Mouse (Mus musculus) forebrain, postnatal 0 days (tissue): Measurements from ENCODE around the gene Il5ra. TPM values are rescaled to one million over a fixed set of nuclear protein-coding genes. Genes with fewer than 3 reads are reported as not detected.
A peak's percentile ranks its signal among the peaks of the same experiment; 100 is the strongest.

Source experiments
- ATAC-seq: fragments of 200-750 bp; cut with Nextera tagmentation; 2 replicates; pipeline ENCODE4 v1.8.0; 2017; ENCODE audit warnings: mild to moderate bottlenecking, moderate library complexity
- DNase-seq: peaks from one replicate; pipeline ENCODE4 v3.0.0-alpha.2; 2015
- H3K27ac ChIP-seq: fragments of 300-500 bp; sonication (generic); 2 replicates; pipeline ENCODE4 v1.5.1; 2014; ENCODE audit warnings: low read depth, mild to moderate bottlenecking, antibody characterized with exemption, low read length, moderate library complexity, mixed read lengths
- H3K27me3 ChIP-seq: fragments of 300-500 bp; sonication (generic); 2 replicates; pipeline ENCODE4 v1.6.1; 2014; ENCODE audit warnings: mild to moderate bottlenecking, low read length, mixed read lengths; ENCODE audit not compliant: insufficient read depth
- H3K36me3 ChIP-seq: fragments of 300-500 bp; sonication (generic); 2 replicates; pipeline ENCODE4 v1.6.1; 2014; ENCODE audit warnings: mild to moderate bottlenecking, moderate library complexity; ENCODE audit not compliant: insufficient read depth
- H3K4me1 ChIP-seq: fragments of 300-500 bp; sonication (generic); 2 replicates; pipeline ENCODE4 v1.6.1; 2014; ENCODE audit warnings: antibody characterized with exemption; ENCODE audit not compliant: insufficient read depth
- H3K4me2 ChIP-seq: fragments of 300-500 bp; sonication (generic); 2 replicates; pipeline ENCODE4 v1.6.1; 2014; ENCODE audit warnings: low read depth, mild to moderate bottlenecking, moderate library complexity
- H3K4me3 ChIP-seq: fragments of 300-500 bp; sonication (generic); 2 replicates; pipeline ENCODE4 v1.5.1; 2014; ENCODE audit warnings: low read depth, low read length, mixed read lengths
- H3K9ac ChIP-seq: fragments of 300-500 bp; sonication (generic); 2 replicates; pipeline ENCODE4 v1.6.1; 2014; ENCODE audit warnings: mild to moderate bottlenecking
- H3K9me3 ChIP-seq: fragments of 300-500 bp; sonication (generic); 2 replicates; pipeline ENCODE4 v1.6.1; 2016; ENCODE audit warnings: low read length
- CTCF ChIP-seq: sonication (generic); IDR thresholded peaks from 2 replicates; pipeline ENCODE4 v1.5.1; 2016; ENCODE audit warnings: antibody characterized with exemption, control low read depth, low read depth
- WGBS: fragments of 180-500 bp; shearing (Covaris S2); extraction: QIAGEN DNeasy Blood & Tissue Kit; methylation state at CpG from one replicate; pipeline ENCODE4 v1.1.7; 2014; 5-methylcytosine and 5-hydroxymethylcytosine counted together
- polyA plus RNA-seq: library from polyadenylated mRNA; unstranded; fragments of >200 nt; fragmentation: Nextera tagmentation; extraction: Ambion mirVana; gene quantifications from 2 replicates; pipeline ENCODE4 v1.2.1, GENCODE M21; 2015
- total RNA-seq: library from RNA; depleted of rRNA; stranded (reverse); fragments of >200 nt; gene quantifications from 2 replicates; pipeline ENCODE4 v1.2.3, GENCODE M21; 2014; rRNA removed

The Il5ra gene
- total and polyA plus RNA-seq, 2 experiments from 2014 or later, result 0.06 TPM; not detected in 1

DNA sequence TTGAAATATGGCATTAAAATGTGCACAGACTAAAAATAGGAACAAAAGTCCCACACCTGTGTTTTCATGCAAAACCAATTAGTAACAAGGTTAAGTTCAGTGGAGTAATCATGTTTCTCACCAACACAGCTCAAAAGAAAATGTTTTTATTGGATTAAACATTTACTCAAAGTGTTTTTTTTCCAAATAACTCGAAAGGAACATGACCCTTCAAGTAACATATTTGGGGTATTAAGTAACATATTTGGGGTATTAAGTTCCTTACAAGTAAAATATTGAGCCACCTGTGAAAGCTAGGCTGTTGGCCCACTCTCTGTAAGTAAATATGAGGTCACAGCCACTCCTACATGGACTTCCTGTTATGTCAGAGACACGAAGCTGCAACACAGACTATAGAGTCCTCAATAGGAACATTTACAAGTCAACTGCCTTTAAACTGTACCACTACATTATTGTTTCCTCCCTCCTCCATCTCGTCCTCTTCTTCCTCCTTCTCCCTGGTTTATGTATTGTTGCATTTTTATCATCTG, 43.3 kb downstream of the Il5ra start:
- no peak overlapping the region for H3K27ac ChIP-seq
- H3K4me2 ChIP-seq, result no peak overlapping the region
- no peak for ATAC-seq

DNA sequence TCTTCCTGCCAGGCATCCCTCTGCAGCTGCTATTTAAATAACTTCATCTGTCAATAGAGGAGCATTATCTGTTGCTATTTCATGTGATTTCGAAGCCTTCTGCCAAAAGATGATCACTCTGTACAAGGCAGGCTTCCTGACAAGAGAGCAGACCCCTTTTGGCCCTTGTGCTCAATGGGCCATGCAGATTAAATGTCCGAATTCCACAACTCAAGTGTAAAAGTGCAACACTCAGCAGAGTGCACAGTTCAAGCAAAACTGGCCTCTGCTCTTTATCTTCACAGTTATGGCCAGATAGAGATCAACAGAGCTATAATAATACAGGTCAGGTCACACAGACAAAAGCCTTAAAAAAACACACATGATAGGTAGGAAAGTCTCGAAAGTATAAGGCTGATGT, 46.9 kb downstream of the Il5ra start:
- Histone ChIP-seq H3K36me3 (no peaks in the 10 kb centered on the region), H3K9ac (no peak overlapping the region), H3K27me3 (no peaks in the 10 kb centered on the region), H3K9me3 (no peaks in the 10 kb centered on the region), H3K4me3 (no peak overlapping the region), H3K4me1 (no peaks in the 10 kb centered on the region), H3K27ac (no peak overlapping the region), H3K4me2 (no peak overlapping the region)
- no peak for TF ChIP-seq CTCF
- no peak for ATAC-seq
- DNase-seq, result no peak
- WGBS, result 72% methylated on average over 3 of the region's 3 CpGs

More for the DNA sequence above, 43.3 kb downstream of the Il5ra start:
- WGBS, result 69% methylated on average over 3 of the region's 3 CpGs
- Histone ChIP-seq H3K4me3 (no peak overlapping the region), H3K36me3 (no peaks in the 10 kb centered on the region), H3K9me3 (no peaks in the 10 kb centered on the region), H3K27me3 (no peaks in the 10 kb centered on the region), H3K9ac (no peak overlapping the region), H3K4me1 (no peaks in the 10 kb centered on the region)
- DNase-seq, result no peak
- TF ChIP-seq CTCF, result no peak

DNA sequence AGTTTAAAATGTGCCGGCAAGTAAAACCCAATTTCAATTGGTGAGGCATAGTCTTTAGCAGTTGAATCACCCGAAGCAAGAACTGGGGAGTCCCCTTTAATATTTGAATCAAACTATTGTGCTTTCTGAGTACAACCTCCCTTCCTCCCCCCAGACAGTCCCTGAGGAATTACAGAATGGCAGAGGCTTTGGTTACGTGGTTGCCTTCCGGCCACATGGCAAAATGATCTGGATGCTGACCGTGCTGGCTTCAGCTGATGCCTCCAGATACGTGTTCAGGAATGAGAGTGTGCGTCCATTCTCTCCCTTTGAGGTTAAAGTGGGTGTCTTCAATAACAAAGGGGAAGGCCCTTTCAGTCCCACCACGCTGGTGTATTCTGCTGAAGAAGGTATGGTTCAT, 73.3 kb downstream of the Il5ra start:
- Histone ChIP-seq H3K4me2 (no peak overlapping the region), H3K4me3 (no peak overlapping the region), H3K4me1 (no peaks in the 10 kb centered on the region), H3K36me3 (no peaks in the 10 kb centered on the region), H3K27ac (no peak overlapping the region), H3K9ac (no peak overlapping the region), H3K9me3 (no peaks in the 10 kb centered on the region), H3K27me3 (no peaks in the 10 kb centered on the region)
- ATAC-seq (no peak), DNase-seq (no peak)
- 88% methylated on average over 8 of the region's 8 CpGs for WGBS
- TF ChIP-seq CTCF, result no peak

DNA sequence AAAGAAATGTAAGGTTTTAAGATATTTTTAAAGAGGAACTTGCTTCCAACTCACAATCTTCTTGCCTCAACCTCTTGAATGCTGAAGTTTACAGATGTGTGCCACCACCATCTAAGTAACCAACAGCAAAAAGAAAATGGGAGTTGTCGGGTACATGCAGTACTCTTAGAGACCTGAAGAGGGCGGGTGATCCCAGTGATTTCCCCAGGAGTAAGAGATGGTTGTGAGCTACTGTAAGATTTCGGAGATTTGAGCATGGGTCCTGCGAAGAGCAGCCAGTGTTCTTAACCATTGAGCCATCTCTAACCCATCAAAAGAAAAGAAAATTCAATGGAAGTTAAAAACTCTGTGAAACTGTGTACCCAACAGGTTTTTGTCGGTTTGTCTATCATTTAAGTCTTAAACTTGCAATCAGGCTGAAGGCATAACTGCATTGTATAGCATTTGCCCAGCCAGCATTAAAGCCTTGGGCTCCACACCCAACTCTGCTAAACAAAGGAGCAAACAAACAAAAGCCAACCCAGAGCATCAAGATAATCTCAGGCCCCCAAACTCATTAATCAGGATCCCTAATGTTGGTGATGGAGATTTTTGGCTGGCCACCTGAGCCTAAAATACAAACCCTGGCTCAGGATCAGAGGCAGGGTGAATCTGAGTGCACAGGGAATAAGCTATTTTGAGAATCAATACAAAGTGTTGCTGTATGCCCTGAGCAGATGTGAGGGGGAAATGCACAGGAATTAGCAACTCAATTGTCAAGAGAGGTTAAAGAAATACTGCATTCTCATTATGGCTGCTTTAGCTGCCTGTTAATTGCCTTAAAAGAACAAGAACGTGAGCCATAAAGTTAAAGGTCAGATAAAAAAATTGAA, 84.8 kb downstream of the Il5ra start:
- 20% methylated on average over 6 of the region's 6 CpGs for WGBS
- no peaks in the 10 kb centered on the region for H3K9me3 ChIP-seq
- ATAC-seq, result no peak
- no peak overlapping the region for H3K9ac ChIP-seq
- H3K4me3 ChIP-seq, result no peak overlapping the region
- TF ChIP-seq CTCF, result peak; percentile 62
- H3K36me3 ChIP-seq, result no peaks in the 10 kb centered on the region
- no peaks in the 10 kb centered on the region for H3K4me1 ChIP-seq
- no peak overlapping the region for H3K27ac ChIP-seq
- H3K27me3 ChIP-seq, result no peaks in the 10 kb centered on the region
- H3K4me2 ChIP-seq, result no peak overlapping the region
- DNase-seq, result no peak

Other genes with a start within 250 kb of the Il5ra start
- 69.5 and 73.0 TPM in 2 replicates for gene Trnt1, start 20.1 kb upstream of the Il5ra start, total RNA-seq
- 53.9 and 58.2 TPM in 2 replicates for gene Trnt1, start 20.1 kb upstream of the Il5ra start, polyA plus RNA-seq
- gene Crbn, start 51.0 kb upstream of the Il5ra start, total RNA-seq, result 70.4 and 70.9 TPM in 2 replicates
- 51.3 and 53.3 TPM in 2 replicates for gene Crbn, start 51.0 kb upstream of the Il5ra start, polyA plus RNA-seq